Mouse (Mus musculus): ENCODE results near the gene Timm10. TPM values are rescaled to one million over a fixed set of nuclear protein-coding genes. Genes with fewer than 3 reads are reported as not detected.
"Not testable (repeated sequence)": the region's sequence is repeated elsewhere in the genome, so short reads cannot be mapped to it uniquely, and the experiment has no call there.

Gene Timm10
- total and polyA plus RNA-seq, 2 experiments from 2014 or later = 57.3 to 91.7 TPM

DNA sequence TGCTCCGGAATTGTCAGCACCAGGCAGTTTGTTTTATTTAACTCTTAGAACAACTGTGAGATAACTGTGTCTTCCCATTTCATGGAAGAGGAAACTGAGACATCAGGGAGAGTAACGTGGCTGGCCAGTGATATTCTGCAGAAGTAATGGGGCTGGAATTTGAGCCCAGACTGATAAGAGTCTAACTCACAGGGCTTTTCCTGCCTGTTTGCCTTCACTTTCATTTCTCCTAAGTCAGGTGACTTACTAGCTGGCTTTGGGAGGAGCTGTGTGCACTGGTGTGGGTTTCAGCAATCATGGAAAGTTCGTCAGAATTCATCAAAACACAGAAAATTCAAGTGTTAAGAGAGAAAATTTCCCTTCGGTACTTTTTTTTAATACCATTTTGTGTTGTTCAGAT, 26.5 kb upstream of the Timm10 start:
- no peaks in the 10 kb centered on the region for H3K27me3 ChIP-seq (ENCODE audit: insufficient read depth, low read length)
- no peak overlapping the region for H3K4me2 ChIP-seq (ENCODE audit: low read depth, low read length)
- no peak for ATAC-seq
- H3K4me3 ChIP-seq (ENCODE audit: low read length) = no peak overlapping the region
- no peak overlapping the region for H3K27ac ChIP-seq
- 80% methylated on average over 4 of the region's 4 CpGs for WGBS
- H3K4me1 ChIP-seq (ENCODE audit: insufficient read depth, low read length) = no peaks in the 10 kb centered on the region
- H3K9ac ChIP-seq (replicated peaks; ENCODE audit: low read length) = no peak overlapping the region
- DNase-seq (ENCODE audit: low spot score) = no peak
- H3K9me3 ChIP-seq (ENCODE audit: low read length) = no peaks in the 10 kb centered on the region
- no peaks in the 10 kb centered on the region for H3K36me3 ChIP-seq (ENCODE audit: insufficient read depth, low read length)
- TF ChIP-seq CTCF (IDR thresholded peaks at IDR 0.05; ENCODE audit: low read depth) = no peak

DNA sequence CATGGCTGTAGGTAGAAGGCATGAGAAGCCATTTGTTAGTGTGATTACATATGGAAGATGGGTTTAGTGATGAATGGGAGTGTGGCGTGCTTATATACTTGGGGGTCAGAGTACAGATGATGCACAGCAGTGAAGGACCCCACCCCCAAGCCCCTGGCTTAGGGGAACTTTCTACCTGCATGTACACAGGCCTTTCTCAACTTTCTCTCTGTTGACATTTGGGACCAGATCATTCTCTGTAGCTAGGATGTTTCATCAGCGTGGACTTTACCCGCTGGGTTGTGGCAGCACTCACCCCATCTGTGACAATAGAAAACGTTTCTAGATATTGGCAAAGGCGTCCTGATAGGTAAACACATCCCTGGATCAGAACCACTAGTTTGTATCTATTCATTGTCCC, 25.6 kb upstream of the Timm10 start:
- not testable (repeated sequence) for H3K27me3 ChIP-seq (ENCODE audit: insufficient read depth, low read length); ATAC-seq; H3K36me3 ChIP-seq (ENCODE audit: insufficient read depth, low read length); H3K4me1 ChIP-seq (ENCODE audit: insufficient read depth, low read length); H3K4me2 ChIP-seq (ENCODE audit: low read depth, low read length); H3K9ac ChIP-seq (replicated peaks; ENCODE audit: low read length); H3K27ac ChIP-seq; H3K4me3 ChIP-seq (ENCODE audit: low read length); H3K9me3 ChIP-seq (ENCODE audit: low read length); DNase-seq (ENCODE audit: low spot score)
- 78% methylated on average over 5 of the region's 5 CpGs for WGBS

DNA sequence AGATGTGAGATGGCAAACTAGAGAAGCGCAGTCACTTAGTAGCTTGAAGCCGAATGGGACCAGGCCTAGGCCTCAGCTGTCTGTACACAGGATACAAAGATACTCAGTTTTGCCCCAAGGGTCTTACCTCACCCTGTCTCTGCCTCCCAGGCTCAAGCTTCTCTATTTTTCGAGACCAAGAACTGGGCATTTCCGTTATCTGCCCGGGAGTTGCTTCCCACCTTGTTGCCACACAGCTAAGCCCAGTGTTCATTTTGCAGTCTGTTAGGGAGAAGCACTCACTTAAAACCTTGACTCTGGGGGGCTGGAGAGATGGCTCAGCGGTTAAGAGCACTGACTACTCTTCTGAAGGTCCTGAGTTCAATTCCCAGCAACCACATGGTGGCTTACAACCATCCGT, 22.8 kb upstream of the Timm10 start:
- Histone ChIP-seq H3K4me2 (ENCODE audit: low read depth, low read length) (no peak overlapping the region), H3K4me3 (ENCODE audit: low read length) (no peak overlapping the region), H3K9ac (replicated peaks; ENCODE audit: low read length) (no peak overlapping the region), H3K27ac (no peak overlapping the region), H3K36me3 (ENCODE audit: insufficient read depth, low read length) (no peaks in the 10 kb centered on the region), H3K4me1 (ENCODE audit: insufficient read depth, low read length) (no peaks in the 10 kb centered on the region), H3K27me3 (ENCODE audit: insufficient read depth, low read length) (no peaks in the 10 kb centered on the region), H3K9me3 (ENCODE audit: low read length) (no peaks in the 10 kb centered on the region)
- WGBS = 89% methylated on average over 7 of the region's 7 CpGs
- ATAC-seq = no peak
- TF ChIP-seq CTCF (IDR thresholded peaks at IDR 0.05; ENCODE audit: low read depth) = no peak
- no peak for DNase-seq (ENCODE audit: low spot score)

DNA sequence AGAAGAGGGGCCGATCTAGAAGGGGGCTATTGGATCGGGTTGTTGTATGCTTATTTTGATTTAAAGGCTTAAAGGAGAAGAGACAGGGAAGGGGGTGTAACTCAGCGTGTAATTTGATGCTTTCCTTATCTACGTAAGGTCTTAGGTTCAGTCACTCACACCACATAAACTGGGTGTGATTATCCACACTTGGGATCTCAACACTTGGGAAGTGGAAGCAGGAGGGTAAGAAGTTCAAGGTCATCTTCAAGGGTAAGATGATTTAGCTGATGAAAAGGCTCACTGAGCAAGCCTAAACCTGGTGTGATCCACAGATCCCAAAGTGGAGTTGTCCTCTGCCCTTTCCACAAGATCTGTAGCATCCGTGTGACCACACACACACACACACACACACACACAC, 20.3 kb upstream of the Timm10 start:
- DNase-seq (ENCODE audit: low spot score) (no peak), ATAC-seq (no peak)
- 79% methylated on average over 5 of the region's 5 CpGs for WGBS
- no peak for TF ChIP-seq CTCF (IDR thresholded peaks at IDR 0.05; ENCODE audit: low read depth)
- Histone ChIP-seq H3K36me3 (ENCODE audit: insufficient read depth, low read length) (no peaks in the 10 kb centered on the region), H3K27me3 (ENCODE audit: insufficient read depth, low read length) (no peaks in the 10 kb centered on the region), H3K9me3 (ENCODE audit: low read length) (no peaks in the 10 kb centered on the region), H3K27ac (no peak overlapping the region), H3K9ac (replicated peaks; ENCODE audit: low read length) (no peak overlapping the region), H3K4me1 (ENCODE audit: insufficient read depth, low read length) (no peaks in the 10 kb centered on the region), H3K4me3 (ENCODE audit: low read length) (no peak overlapping the region), H3K4me2 (ENCODE audit: low read depth, low read length) (no peak overlapping the region)

DNA sequence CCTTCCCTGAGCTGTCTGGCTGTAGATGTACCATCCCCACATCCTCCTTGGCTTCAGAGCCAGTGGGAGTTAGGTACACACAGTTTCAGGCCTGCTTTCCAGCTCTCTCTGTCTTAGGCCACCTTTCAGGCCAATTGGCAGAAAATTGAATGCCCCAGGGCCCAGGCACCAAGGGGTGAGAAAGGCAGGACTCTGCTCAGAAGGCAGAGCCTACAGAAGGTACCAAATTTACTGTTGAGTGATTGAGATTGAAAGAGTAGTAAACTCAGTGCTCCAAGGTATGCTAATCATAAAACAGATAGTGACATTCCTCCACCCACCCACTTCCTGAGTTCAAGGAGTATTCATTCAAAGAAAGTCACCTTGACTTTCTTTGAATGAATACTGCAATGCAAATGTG, 17.5 kb upstream of the Timm10 start:
- Histone ChIP-seq H3K27me3 (ENCODE audit: insufficient read depth, low read length) (no peaks in the 10 kb centered on the region), H3K4me3 (ENCODE audit: low read length) (no peak overlapping the region), H3K4me2 (ENCODE audit: low read depth, low read length) (no peak overlapping the region), H3K9me3 (ENCODE audit: low read length) (no peaks in the 10 kb centered on the region), H3K9ac (replicated peaks; ENCODE audit: low read length) (no peak overlapping the region), H3K36me3 (ENCODE audit: insufficient read depth, low read length) (no peaks in the 10 kb centered on the region), H3K27ac (no peak overlapping the region), H3K4me1 (ENCODE audit: insufficient read depth, low read length) (no peaks in the 10 kb centered on the region)
- ATAC-seq (no peak), DNase-seq (ENCODE audit: low spot score) (no peak)
- no peak for TF ChIP-seq CTCF (IDR thresholded peaks at IDR 0.05; ENCODE audit: low read depth)

DNA sequence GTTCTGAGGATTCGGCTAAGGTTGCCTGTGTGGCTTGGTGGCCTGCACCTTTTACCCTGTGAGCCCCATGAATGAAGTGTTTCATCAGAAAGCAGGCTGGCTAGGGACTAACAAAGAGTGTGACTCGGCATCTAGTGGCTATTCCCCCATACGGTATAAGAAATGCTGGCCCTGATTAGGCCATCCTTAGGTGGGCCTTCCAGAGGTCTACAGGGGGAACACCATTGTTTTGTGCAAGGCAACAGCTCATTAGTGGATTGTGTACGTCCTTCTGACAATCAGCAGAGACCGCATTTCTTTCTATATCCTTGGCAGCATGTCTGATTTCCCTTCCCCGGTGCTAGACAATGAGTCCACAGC, 16.3 kb upstream of the Timm10 start:
- DNase-seq (ENCODE audit: low spot score) (no peak), ATAC-seq (no peak)
- Histone ChIP-seq H3K9me3 (ENCODE audit: low read length) (no peaks in the 10 kb centered on the region), H3K9ac (replicated peaks; ENCODE audit: low read length) (no peak overlapping the region), H3K36me3 (ENCODE audit: insufficient read depth, low read length) (no peaks in the 10 kb centered on the region), H3K4me3 (ENCODE audit: low read length) (no peak overlapping the region), H3K4me1 (ENCODE audit: insufficient read depth, low read length) (no peaks in the 10 kb centered on the region), H3K27ac (no peak overlapping the region), H3K27me3 (ENCODE audit: insufficient read depth, low read length) (no peaks in the 10 kb centered on the region), H3K4me2 (ENCODE audit: low read depth, low read length) (no peak overlapping the region)
- 72% methylated on average over 6 of the region's 6 CpGs for WGBS
- TF ChIP-seq CTCF (IDR thresholded peaks at IDR 0.05; ENCODE audit: low read depth) = no peak

DNA sequence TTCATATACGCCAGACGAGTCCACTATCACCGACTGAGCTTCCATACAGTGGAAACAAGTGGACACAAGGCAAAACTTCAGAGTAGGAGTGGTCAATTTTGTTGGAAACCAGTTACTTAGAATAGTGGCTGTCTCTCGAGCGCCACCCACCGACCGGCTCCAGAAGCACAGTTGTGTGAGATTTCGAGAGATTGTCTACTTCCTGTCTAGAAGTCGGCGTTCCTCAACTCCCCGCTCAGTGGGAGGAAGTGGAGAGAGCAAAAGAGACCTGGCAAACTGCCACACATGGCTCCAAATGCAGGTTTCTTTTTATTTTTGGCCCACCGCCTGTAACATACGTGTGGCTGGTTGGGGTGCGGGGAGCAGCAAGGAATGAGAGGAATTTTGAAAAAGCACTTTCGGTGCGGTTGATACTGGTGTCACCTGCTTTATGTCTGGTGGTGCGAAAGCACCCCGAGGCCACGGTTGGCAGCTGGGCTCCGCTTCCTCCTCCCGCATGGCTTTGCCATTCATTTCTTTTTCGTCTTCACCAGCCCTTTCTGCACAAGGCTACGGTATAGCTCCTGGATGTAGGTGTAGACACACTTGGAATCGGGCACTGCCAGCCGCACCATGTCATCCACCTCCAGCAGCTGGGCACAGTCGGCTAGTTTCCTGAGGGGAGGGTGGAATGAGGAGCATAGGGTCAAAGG, 15.8 kb upstream of the Timm10 start:
- Histone ChIP-seq H3K4me2 (ENCODE audit: low read depth, low read length) (peak overlapping the region; percentile 40), H3K27ac (no peak overlapping the region), H3K36me3 (ENCODE audit: insufficient read depth, low read length) (no peaks in the 10 kb centered on the region), H3K9me3 (ENCODE audit: low read length) (no peaks in the 10 kb centered on the region), H3K4me1 (ENCODE audit: insufficient read depth, low read length) (no peaks in the 10 kb centered on the region), H3K9ac (replicated peaks; ENCODE audit: low read length) (no peak overlapping the region), H3K27me3 (ENCODE audit: insufficient read depth, low read length) (no peaks in the 10 kb centered on the region), H3K4me3 (ENCODE audit: low read length) (0 out of 2 replicates have a peak overlapping the region, but pooled peaks have one; percentile 7)
- peak; percentile 82 for ATAC-seq
- WGBS = 38% methylated on average over 26 of the region's 26 CpGs
- TF ChIP-seq CTCF (IDR thresholded peaks at IDR 0.05; ENCODE audit: low read depth) = peak; percentile 76
- peak; percentile 88 for DNase-seq (ENCODE audit: low spot score)

Data from hindbrain, postnatal 0 days (tissue).